ENCODE assay signal across 8 mouse cellular contexts in genomic region chr7:112469817-112470216, GRCm38 (mm10). TPM values are rescaled to one million over a fixed set of nuclear protein-coding genes. Genes with fewer than 3 reads are reported as not detected.
DNase-seq lines count a peak whose midpoint lies in the region; ATAC-seq and TF ChIP-seq lines count a peak whose summit lies in the region.

No protein-coding gene starts in this region.

- no peak for ATAC-seq in midbrain, embryonic 16.5 days
- ATAC-seq in hindbrain, embryonic 15.5 days (ENCODE audit: low FRiP score, low read depth), result peak; percentile 50; the same call in 1 of the 2 replicates
- no peak for ATAC-seq in midbrain, embryonic 11.5 days (ENCODE audit: low FRiP score)

- H3K9me3 ChIP-seq in midbrain, embryonic 10.5 days (replicated peaks), result no peaks in the 10 kb centered on the region
- no peaks in the 10 kb centered on the region for H3K9me3 ChIP-seq in midbrain, embryonic 16.5 days (replicated peaks; ENCODE audit: control insufficient read depth, low read length, poor library complexity, severe bottlenecking)
- no peaks in the 10 kb centered on the region for H3K9me3 ChIP-seq in hindbrain, embryonic 15.5 days
- H3K9me3 ChIP-seq in midbrain, embryonic 11.5 days (ENCODE audit: control insufficient read depth, low read length), result no peaks in the 10 kb centered on the region

- 53% methylated on average over 5 of the region's 5 CpGs for WGBS in midbrain, embryonic 10.5 days
- 45% methylated on average over 5 of the region's 5 CpGs for WGBS in midbrain, embryonic 16.5 days
- WGBS in hindbrain, embryonic 15.5 days, result 35% methylated on average over 5 of the region's 5 CpGs
- WGBS in midbrain, embryonic 11.5 days, result 43% methylated on average over 5 of the region's 5 CpGs

- no peaks in the 10 kb centered on the region; the same call in 1 of the 2 replicates for H3K27me3 ChIP-seq in midbrain, embryonic 10.5 days (ENCODE audit: low read depth, poor library complexity, severe bottlenecking)
- no peaks in the 10 kb centered on the region for H3K27me3 ChIP-seq in midbrain, embryonic 16.5 days (ENCODE audit: control insufficient read depth, insufficient read depth, low read depth, low read length)
- H3K27me3 ChIP-seq in hindbrain, embryonic 15.5 days, result 0 out of 2 replicates have a peak, but pooled peaks cover 3% of the 10 kb centered on the region
- H3K27me3 ChIP-seq in midbrain, embryonic 11.5 days (ENCODE audit: control insufficient read depth, insufficient read depth, low read length), result no peaks in the 10 kb centered on the region
- H3K27me3 ChIP-seq in splenic B cell, adult 2 months (ENCODE audit: control insufficient read depth, insufficient read depth, low read length, poor library complexity, severe bottlenecking), result no peaks in the 10 kb centered on the region

- H3K9ac ChIP-seq in midbrain, embryonic 16.5 days (ENCODE audit: low read depth, low read length), result no peak overlapping the region
- H3K9ac ChIP-seq in hindbrain, embryonic 15.5 days, result no peak overlapping the region
- no peak overlapping the region for H3K9ac ChIP-seq in midbrain, embryonic 11.5 days (ENCODE audit: low read length)

- peaks cover 68% of the 10 kb centered on the region for H3K4me1 ChIP-seq in midbrain, embryonic 10.5 days
- H3K4me1 ChIP-seq in midbrain, embryonic 16.5 days (ENCODE audit: control insufficient read depth, insufficient read depth, low read length), result peaks cover 15% of the 10 kb centered on the region
- H3K4me1 ChIP-seq in hindbrain, embryonic 15.5 days (replicated peaks), result peaks cover 33% of the 10 kb centered on the region
- H3K4me1 ChIP-seq in midbrain, embryonic 11.5 days (ENCODE audit: control insufficient read depth, insufficient read depth, low read length), result peaks cover 26% of the 10 kb centered on the region

- peak; percentile 93 for TF ChIP-seq CTCF in left cerebral cortex, adult 2 months (IDR thresholded peaks at IDR 0.05)

- no peak overlapping the region for H3K27ac ChIP-seq in midbrain, embryonic 10.5 days (replicated peaks)
- H3K27ac ChIP-seq in midbrain, embryonic 16.5 days (ENCODE audit: low read length), result no peak overlapping the region
- H3K27ac ChIP-seq in hindbrain, embryonic 15.5 days (replicated peaks), result no peak overlapping the region
- no peak overlapping the region for H3K27ac ChIP-seq in left cerebral cortex, adult 2 months
- no peak overlapping the region for H3K27ac ChIP-seq in midbrain, embryonic 11.5 days (ENCODE audit: low read depth, low read length)

- intact Hi-C loops in left cerebral cortex, adult 2 months (cut with DNase I), result loop anchor here (1.0 to 10.0 kb wide), 5 partner anchors 67 to 665 kb away; partner anchors contain the start of gene Tead1

- no peak overlapping the region for H3K4me3 ChIP-seq in midbrain, embryonic 10.5 days
- no peak overlapping the region for H3K4me3 ChIP-seq in midbrain, embryonic 16.5 days (ENCODE audit: low read depth, low read length)
- no peak overlapping the region for H3K4me3 ChIP-seq in hindbrain, embryonic 15.5 days
- H3K4me3 ChIP-seq in left cerebral cortex, adult 2 months, result no peak overlapping the region
- no peak overlapping the region for H3K4me3 ChIP-seq in midbrain, embryonic 11.5 days (ENCODE audit: low read depth, low read length)

- H3K4me2 ChIP-seq in midbrain, embryonic 16.5 days (ENCODE audit: low read length), result no peak overlapping the region
- H3K4me2 ChIP-seq in hindbrain, embryonic 15.5 days, result no peak overlapping the region
- H3K4me2 ChIP-seq in midbrain, embryonic 11.5 days, result no peak overlapping the region

- H3K36me3 ChIP-seq in midbrain, embryonic 10.5 days, result no peaks in the 10 kb centered on the region
- H3K36me3 ChIP-seq in midbrain, embryonic 16.5 days (ENCODE audit: control insufficient read depth, insufficient read depth, low read length), result no peaks in the 10 kb centered on the region
- no peaks in the 10 kb centered on the region for H3K36me3 ChIP-seq in hindbrain, embryonic 15.5 days
- H3K36me3 ChIP-seq in midbrain, embryonic 11.5 days (ENCODE audit: control insufficient read depth, insufficient read depth, low read length), result no peaks in the 10 kb centered on the region
- H3K36me3 ChIP-seq in splenic B cell, adult 2 months (ENCODE audit: control insufficient read depth, insufficient read depth, low read length, poor library complexity, severe bottlenecking), result no peaks in the 10 kb centered on the region

- DNase-seq in midbrain, embryonic 10.5 days (ENCODE audit: low spot score), result peak; percentile 76
- peak; percentile 77 to 81 for DNase-seq in cerebellum, postnatal 36 days
- DNase-seq in frontal cortex, postnatal 36 days (ENCODE audit: low spot score in 2 of 2), result peak; percentile 83 to 85
- DNase-seq in left cerebral cortex, adult 2 months (ENCODE audit: extremely low spot score in 1 of 2, low spot score in 2 of 2), result peak; percentile 76 to 85
- peak; percentile 97 for DNase-seq in midbrain, embryonic 11.5 days (ENCODE audit: low spot score, missing footprints)
- peak; percentile 45 for DNase-seq in splenic B cell, adult 2 months (ENCODE audit: low read depth, low spot score)

RNA-seq across cellular contexts. Expression of gene Parva, which starts 42.5 kb away (rescaled TPM):
- 50.9 and 55.6 TPM in 2 replicates for polyA plus RNA-seq in midbrain, embryonic 10.5 days (2016; fragmentation: Nextera tagmentation; extraction: Ambion mirVana)
- 24.5 and 24.9 TPM in 2 replicates for polyA plus RNA-seq in midbrain, embryonic 16.5 days (2015; fragmentation: Nextera tagmentation; extraction: Ambion mirVana)
- 25.4 and 27.7 TPM in 2 replicates for polyA plus RNA-seq in hindbrain, embryonic 15.5 days (2015; fragmentation: Nextera tagmentation; extraction: Ambion mirVana)
- total RNA-seq in left cerebral cortex, adult 2 months (2021), result 10 to 100 TPM; 52.8 to 57.2 TPM
- polyA plus RNA-seq in midbrain, embryonic 11.5 days (2014; fragmentation: Nextera tagmentation; extraction: Ambion mirVana), result 50.0 and 50.2 TPM in 2 replicates

Comparison
In these comparisons a context has a peak if more than half of its experiments do, and no peak if none do; other contexts are left out.
1. DNase-seq: peak in every context shown above with its lines; median percentile 97 in midbrain, embryonic 11.5 days; 84 in frontal cortex, postnatal 36 days; 80 in left cerebral cortex, adult 2 months; 79 in cerebellum, postnatal 36 days; 76 in midbrain, embryonic 10.5 days; 45 in splenic B cell, adult 2 months.